Mouse (Mus musculus) heart, embryonic 13.5 days (tissue): ENCODE results near the gene Arrb1. TPM values are rescaled to one million over a fixed set of nuclear protein-coding genes. Genes with fewer than 3 reads are reported as not detected.

Experiments used
- ATAC-seq: fragments of 200-750 bp; cut with Nextera tagmentation; 2 replicates; pipeline ENCODE4 v1.8.0; 2017; ENCODE audit warnings: moderate TSS enrichment; ENCODE audit not compliant: insufficient number of reproducible peaks, low FRiP score, low TSS enrichment; ENCODE audit errors: extremely low read depth
- H3K27ac ChIP-seq: fragments of 300-500 bp; sonication (generic); replicated peaks from 2 replicates; pipeline ENCODE4 v1.5.1; 2015; ENCODE audit warnings: moderate library complexity, mild to moderate bottlenecking, inconsistent platforms
- H3K27me3 ChIP-seq: fragments of 300-500 bp; sonication (generic); replicated peaks from 2 replicates; pipeline ENCODE4 v1.6.1; 2015; ENCODE audit warnings: mild to moderate bottlenecking, inconsistent platforms
- H3K36me3 ChIP-seq: fragments of 300-500 bp; sonication (generic); 2 replicates; pipeline ENCODE4 v1.6.1; 2015; ENCODE audit warnings: mild to moderate bottlenecking, inconsistent platforms
- H3K4me1 ChIP-seq: fragments of 300-500 bp; sonication (generic); 2 replicates; pipeline ENCODE4 v1.6.1; 2015; ENCODE audit warnings: inconsistent platforms
- H3K4me2 ChIP-seq: fragments of 300-500 bp; sonication (generic); 2 replicates; pipeline ENCODE4 v1.6.1; 2015; ENCODE audit warnings: inconsistent platforms, mild to moderate bottlenecking, moderate library complexity
- H3K4me3 ChIP-seq: fragments of 300-500 bp; sonication (generic); 2 replicates; pipeline ENCODE4 v1.5.1; 2015; ENCODE audit warnings: moderate library complexity, mild to moderate bottlenecking, inconsistent platforms
- H3K9ac ChIP-seq: fragments of 300-500 bp; sonication (generic); 2 replicates; pipeline ENCODE4 v1.6.1; 2015; ENCODE audit warnings: inconsistent platforms, mild to moderate bottlenecking, moderate library complexity
- H3K9me3 ChIP-seq: fragments of 300-500 bp; sonication (generic); 2 replicates; pipeline ENCODE4 v1.6.1; 2016; ENCODE audit warnings: inconsistent platforms
- WGBS: fragments of 180-500 bp; shearing (Covaris S2); methylation state at CpG from one replicate; pipeline ENCODE4 v1.1.7; 2015; ENCODE audit warnings: mixed read lengths; 5-methylcytosine and 5-hydroxymethylcytosine counted together
- polyA plus RNA-seq: library from polyadenylated mRNA; unstranded; fragments of >200 nt; fragmentation: Nextera tagmentation; extraction: Ambion mirVana; gene quantifications from 2 replicates; pipeline ENCODE4 v1.2.1, GENCODE M21; 2015

The Arrb1 gene
- polyA plus RNA-seq, 1 experiment from 2014 or later: 6.8 TPM

- Histone ChIP-seq H3K27ac (0 out of 2 replicates have a peak overlapping the region, but pooled peaks have one; percentile 1), H3K36me3 (no peaks in the 10 kb centered on the region), H3K27me3 (no peaks in the 10 kb centered on the region), H3K9me3 (no peaks in the 10 kb centered on the region), H3K4me2 (0 out of 2 replicates have a peak overlapping the region, but pooled peaks have one; percentile 97), H3K4me3 (no peak overlapping the region), H3K4me1 (peaks cover 70% of the 10 kb centered on the region), H3K9ac (0 out of 2 replicates have a peak overlapping the region, but pooled peaks have one; percentile 40)
- ATAC-seq: no peak
- 76% methylated on average over 4 of the region's 4 CpGs for WGBS
These were observed 3.2 kb downstream of the Arrb1 start for GRCm38 (mm10) chr7:99538421-99538820.

- Histone ChIP-seq H3K9ac (peak overlapping the region; percentile 44; the same call in 1 of the 2 replicates), H3K9me3 (no peaks in the 10 kb centered on the region), H3K27ac (peak overlapping the region; percentile 42; the same call in 1 of the 2 replicates)
These were observed 4.1 kb downstream of the Arrb1 start for GRCm38 (mm10) chr7:99539201-99539891.

GRCm38 (mm10) chr7:99540016-99540415 is 4.8 kb downstream of the Arrb1 start:
- peak overlapping the region; percentile 33 for H3K4me2 ChIP-seq
- 62% methylated on average over 2 of the region's 2 CpGs for WGBS
- no peaks in the 10 kb centered on the region for H3K27me3 ChIP-seq
- H3K4me1 ChIP-seq: peaks cover 66% of the 10 kb centered on the region
- 0 out of 2 replicates have a peak overlapping the region, but pooled peaks have one; percentile 4 for H3K4me3 ChIP-seq
- H3K36me3 ChIP-seq: no peaks in the 10 kb centered on the region
- H3K9me3 ChIP-seq: no peaks in the 10 kb centered on the region
- H3K27ac ChIP-seq: peak overlapping the region; percentile 42; the same call in 1 of the 2 replicates
- no peak for ATAC-seq
- peak overlapping the region; percentile 44; the same call in 1 of the 2 replicates for H3K9ac ChIP-seq

More at GRCm38 (mm10) chr7:99539201-99539891, 4.1 kb downstream of the Arrb1 start:
- Histone ChIP-seq H3K4me2 (peak overlapping the region; percentile 33), H3K4me1 (peaks cover 66% of the 10 kb centered on the region), H3K4me3 (0 out of 2 replicates have a peak overlapping the region, but pooled peaks have one; percentile 4), H3K27me3 (no peaks in the 10 kb centered on the region), H3K36me3 (no peaks in the 10 kb centered on the region)
- ATAC-seq: no peak
- 36% methylated on average over 8 of the region's 8 CpGs for WGBS

GRCm38 (mm10) chr7:99541204-99541603 is 5.9 kb downstream of the Arrb1 start:
- no peaks in the 10 kb centered on the region for H3K36me3 ChIP-seq
- H3K27me3 ChIP-seq: no peaks in the 10 kb centered on the region
- ATAC-seq: no peak
- H3K9ac ChIP-seq: no peak overlapping the region
- H3K27ac ChIP-seq: no peak overlapping the region
- 59% methylated on average over 5 of the region's 5 CpGs for WGBS
- peaks cover 73% of the 10 kb centered on the region for H3K4me1 ChIP-seq
- no peak overlapping the region for H3K4me3 ChIP-seq
- no peak overlapping the region for H3K4me2 ChIP-seq
- H3K9me3 ChIP-seq: no peaks in the 10 kb centered on the region

GRCm38 (mm10) chr7:99544272-99544671 is 9.0 kb downstream of the Arrb1 start:
- no peaks in the 10 kb centered on the region for H3K27me3 ChIP-seq
- no peak overlapping the region for H3K4me2 ChIP-seq
- peaks cover 63% of the 10 kb centered on the region for H3K4me1 ChIP-seq
- 0 out of 2 replicates have a peak overlapping the region, but pooled peaks have one; percentile 94 for H3K27ac ChIP-seq
- WGBS: 71% methylated on average over 6 of the region's 6 CpGs
- peak overlapping the region; percentile 28; the same call in 1 of the 2 replicates for H3K9ac ChIP-seq
- no peak for ATAC-seq
- H3K4me3 ChIP-seq: no peak overlapping the region
- H3K36me3 ChIP-seq: no peaks in the 10 kb centered on the region
- no peaks in the 10 kb centered on the region for H3K9me3 ChIP-seq

- H3K27ac ChIP-seq: peak overlapping the region; percentile 94
- no peak overlapping the region for H3K4me3 ChIP-seq
- peaks cover 45% of the 10 kb centered on the region for H3K4me1 ChIP-seq
- H3K36me3 ChIP-seq: peaks cover 8% of the 10 kb centered on the region; the same call in 1 of the 2 replicates
- peak overlapping the region; percentile 32 for H3K4me2 ChIP-seq
- no peaks in the 10 kb centered on the region for H3K9me3 ChIP-seq
- WGBS: 25% methylated on average over 10 of the region's 10 CpGs
- peak; percentile 37; the same call in 1 of the 2 replicates for ATAC-seq
- H3K27me3 ChIP-seq: no peaks in the 10 kb centered on the region
- H3K9ac ChIP-seq: peak overlapping the region; percentile 69
These were observed 10.8 kb downstream of the Arrb1 start for GRCm38 (mm10) chr7:99545885-99546745.

GRCm38 (mm10) chr7:99547584-99548487 is 12.6 kb downstream of the Arrb1 start:
- Histone ChIP-seq H3K9ac (peak overlapping the region; percentile 50; the same call in 1 of the 2 replicates), H3K9me3 (no peaks in the 10 kb centered on the region)

GRCm38 (mm10) chr7:99549668-99550067 is 14.4 kb downstream of the Arrb1 start:
- peaks cover 61% of the 10 kb centered on the region for H3K4me1 ChIP-seq
- peaks cover 14% of the 10 kb centered on the region for H3K36me3 ChIP-seq
- H3K27me3 ChIP-seq: no peaks in the 10 kb centered on the region
- no peak for ATAC-seq
- no peak overlapping the region for H3K4me2 ChIP-seq
- no peak overlapping the region for H3K4me3 ChIP-seq
- no peak overlapping the region for H3K9ac ChIP-seq
- 91% methylated on average over 5 of the region's 5 CpGs for WGBS
- no peak overlapping the region for H3K27ac ChIP-seq
- H3K9me3 ChIP-seq: no peaks in the 10 kb centered on the region

More at GRCm38 (mm10) chr7:99547584-99548487, 12.6 kb downstream of the Arrb1 start:
- ATAC-seq: no peak
- Histone ChIP-seq H3K27ac (peak overlapping the region; percentile 69), H3K36me3 (peaks cover 14% of the 10 kb centered on the region), H3K27me3 (no peaks in the 10 kb centered on the region), H3K4me3 (no peak overlapping the region), H3K4me2 (no peak overlapping the region), H3K4me1 (peaks cover 51% of the 10 kb centered on the region)
- 39% methylated on average over 10 of the region's 11 CpGs for WGBS

GRCm38 (mm10) chr7:99551623-99552022 is 16.4 kb downstream of the Arrb1 start:
- WGBS: 95% methylated on average over 3 of the region's 3 CpGs
- Histone ChIP-seq H3K9me3 (no peaks in the 10 kb centered on the region), H3K36me3 (peaks cover 14% of the 10 kb centered on the region), H3K4me2 (no peak overlapping the region), H3K27me3 (no peaks in the 10 kb centered on the region), H3K4me3 (no peak overlapping the region), H3K4me1 (peaks cover 45% of the 10 kb centered on the region), H3K9ac (no peak overlapping the region), H3K27ac (no peak overlapping the region)
- ATAC-seq: no peak

- ATAC-seq: no peak
- Histone ChIP-seq H3K9me3 (no peaks in the 10 kb centered on the region), H3K9ac (peak overlapping the region; percentile 42), H3K36me3 (peaks cover 14% of the 10 kb centered on the region), H3K27me3 (no peaks in the 10 kb centered on the region), H3K27ac (peak overlapping the region; percentile 68), H3K4me1 (peaks cover 29% of the 10 kb centered on the region), H3K4me3 (no peak overlapping the region), H3K4me2 (peak overlapping the region; percentile 10)
- 31% methylated on average over 9 of the region's 9 CpGs for WGBS
These were observed 18.1 kb downstream of the Arrb1 start for GRCm38 (mm10) chr7:99553222-99553884.
